Mouse (Mus musculus) G1E (cell line): ENCODE measurements around the gene Gpatch2l.

ENCODE experiments used
- CTCF ChIP-seq: IDR thresholded peaks from 2 replicates; pipeline ENCODE4 v1.5.1; 2012; ENCODE audit warnings: low read depth, low read length, inconsistent platforms, mixed read lengths
- GATA1 ChIP-seq: IDR thresholded peaks from 2 replicates; pipeline ENCODE4 v1.6.1; 2012; ENCODE audit warnings: borderline replicate concordance, low read length, inconsistent platforms, mixed read lengths

DNA sequence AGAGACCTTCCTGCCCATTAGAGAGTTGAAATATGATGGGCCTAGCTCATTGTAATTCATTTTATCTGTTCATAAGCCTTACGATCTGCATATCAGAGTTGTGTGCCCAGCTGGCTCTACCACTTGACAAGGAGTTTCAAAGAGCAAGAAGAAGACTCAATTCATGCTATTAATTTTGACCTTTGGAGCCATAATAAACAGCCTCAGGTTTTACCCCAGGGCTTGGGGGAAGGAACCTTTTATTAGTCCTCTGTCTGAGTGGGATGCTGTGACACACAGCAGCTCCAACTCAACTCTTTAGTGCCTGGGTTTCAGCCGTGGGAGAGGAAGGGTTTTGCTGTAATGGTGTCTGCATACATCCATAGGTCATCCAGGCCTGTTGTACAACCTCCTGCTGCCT lies 32.6 kb downstream of the Gpatch2l start:
- TF ChIP-seq CTCF (no peak), GATA1 (no peak)
